Mouse (Mus musculus) myocyte (in vitro differentiated cells): ENCODE results near the gene Tmem120b. TPM values are rescaled to one million over a fixed set of nuclear protein-coding genes. Genes with fewer than 3 reads are reported as not detected.

ENCODE experiments used
- H3K27me3 ChIP-seq: one replicate; pipeline ENCODE4 v1.6.1; 2011; ENCODE audit not compliant: control insufficient read depth, insufficient read depth, insufficient read length
- H3K36me3 ChIP-seq: one replicate; pipeline ENCODE4 v1.6.1; 2011; ENCODE audit not compliant: control insufficient read depth, insufficient read depth
- H3K4me2 ChIP-seq: one replicate; pipeline ENCODE4 v1.6.1; 2011; ENCODE audit warnings: low read depth, control low read depth
- H3K4me3 ChIP-seq: one replicate; pipeline ENCODE4 v1.5.1; 2011; ENCODE audit warnings: mild to moderate bottlenecking, control low read depth, moderate library complexity
- H3K79me2 ChIP-seq: one replicate; pipeline ENCODE4 v1.6.1; 2011; ENCODE audit not compliant: control insufficient read depth, insufficient read depth
- H3ac ChIP-seq: one replicate; pipeline ENCODE4 v1.6.1; 2011; ENCODE audit not compliant: control insufficient read depth, insufficient read length
- CEBPB ChIP-seq: IDR thresholded peaks from 2 replicates; pipeline ENCODE4 v1.6.1; 2011; ENCODE audit warnings: mild to moderate bottlenecking, moderate library complexity; ENCODE audit not compliant: poor library complexity, insufficient read depth, severe bottlenecking
- E2F4 ChIP-seq: IDR thresholded peaks from one replicate; pipeline ENCODE4 v1.6.1; 2011; ENCODE audit warnings: mild to moderate bottlenecking, control low read depth, moderate library complexity; ENCODE audit not compliant: insufficient read depth
- MAX ChIP-seq: IDR thresholded peaks from one replicate; pipeline ENCODE4 v1.6.1; 2011; ENCODE audit warnings: low read depth, mild to moderate bottlenecking, control low read depth
- MYOD1 ChIP-seq, 3 experiments: IDR thresholded peaks; one replicate each; pipeline ENCODE4 v1.6.1; 2011; ENCODE audit warnings: control low read depth in 2 of 3, low read depth in 2 of 3, mild to moderate bottlenecking in 2 of 3, moderate library complexity in 1 of 3; ENCODE audit not compliant: insufficient read length in 2 of 3, control insufficient read depth in 1 of 3
- MYOG ChIP-seq, 3 experiments: IDR thresholded peaks; one replicate each; pipeline ENCODE4 v1.6.1; 2011; ENCODE audit warnings: control low read depth in 2 of 3, low read depth in 2 of 3, mild to moderate bottlenecking in 2 of 3; ENCODE audit not compliant: insufficient read length in 2 of 3, control insufficient read depth in 1 of 3, insufficient read depth in 1 of 3
- POLR2A ChIP-seq: IDR thresholded peaks from one replicate; pipeline ENCODE4 v1.6.1; 2011; ENCODE audit warnings: low read depth, mild to moderate bottlenecking, control low read depth, moderate library complexity; ENCODE audit not compliant: insufficient read length
- POLR2AphosphoS2 ChIP-seq: IDR thresholded peaks from one replicate; pipeline ENCODE4 v1.6.1; 2011; ENCODE audit warnings: low read depth, control low read depth; ENCODE audit not compliant: insufficient read length
- REST ChIP-seq: IDR thresholded peaks from one replicate; pipeline ENCODE4 v1.6.1; 2011; ENCODE audit warnings: mild to moderate bottlenecking, control low read depth, moderate library complexity; ENCODE audit not compliant: insufficient read depth, insufficient read length
- SRF ChIP-seq: IDR thresholded peaks from one replicate; pipeline ENCODE4 v1.6.1; 2011; ENCODE audit warnings: low read depth; ENCODE audit not compliant: control insufficient read depth, insufficient read length
- TCF12 ChIP-seq: IDR thresholded peaks from one replicate; pipeline ENCODE4 v1.6.1; 2011; ENCODE audit warnings: mild to moderate bottlenecking, control low read depth; ENCODE audit not compliant: poor library complexity, insufficient read depth, severe bottlenecking
- TCF3 ChIP-seq: IDR thresholded peaks from one replicate; pipeline ENCODE4 v1.6.1; 2011; ENCODE audit warnings: low read depth, control low read depth; ENCODE audit not compliant: insufficient read length
- USF1 ChIP-seq: IDR thresholded peaks from one replicate; pipeline ENCODE4 v1.6.1; 2011; ENCODE audit warnings: low read depth, mild to moderate bottlenecking, control low read depth, moderate library complexity
- polyA plus RNA-seq: library from polyadenylated mRNA; unstranded; fragments of >200 nt; fragmentation: generic; extraction: Trizol; gene quantifications from one replicate; pipeline ENCODE4 v1.2.1, GENCODE M21; 2012; ENCODE audit warnings: missing spikeins

The Tmem120b gene
- polyA plus RNA-seq, 1 experiment = 41.3 TPM

- H3K4me2 ChIP-seq = no peak overlapping the region
- H3K4me3 ChIP-seq = no peak overlapping the region
- no peak overlapping the region for H3ac ChIP-seq
- TF ChIP-seq MAX (no peak), TCF12 (no peak)
- no peaks in the 10 kb centered on the region for H3K27me3 ChIP-seq
- H3K79me2 ChIP-seq = no peaks in the 10 kb centered on the region
- H3K36me3 ChIP-seq = peaks cover 20% of the 10 kb centered on the region
Observed at GRCm38 (mm10) chr5:123157972-123158371, 89.8 kb downstream of the Tmem120b start.

GRCm38 (mm10) chr5:123159446-123159845 is 91.2 kb downstream of the Tmem120b start:
- H3K36me3 ChIP-seq = peaks cover 26% of the 10 kb centered on the region
- H3K4me2 ChIP-seq = no peak overlapping the region
- no peak for TF ChIP-seq CEBPB
- no peak for TF ChIP-seq MYOG (IDR thresholded peaks at IDR 0.05; ENCODE audit: control insufficient read depth in 1 of 3, insufficient read depth in 1 of 3, insufficient read length in 2 of 3, low read depth in 2 of 3)
- no peak for TF ChIP-seq TCF12
- TF ChIP-seq E2F4 = no peak
- no peak for TF ChIP-seq MYOD1 (IDR thresholded peaks at IDR 0.05; ENCODE audit: control insufficient read depth in 1 of 3, insufficient read length in 2 of 3, low read depth in 2 of 3)
- no peak for TF ChIP-seq USF1
- no peak for TF ChIP-seq TCF3
- TF ChIP-seq MAX = no peak
- no peak for TF ChIP-seq POLR2AphosphoS2
- TF ChIP-seq SRF = no peak
- TF ChIP-seq POLR2A = no peak
- TF ChIP-seq REST = no peak
- H3ac ChIP-seq = no peak overlapping the region
- no peaks in the 10 kb centered on the region for H3K27me3 ChIP-seq
- no peaks in the 10 kb centered on the region for H3K79me2 ChIP-seq
- no peak overlapping the region for H3K4me3 ChIP-seq

GRCm38 (mm10) chr5:123159866-123160265 is 91.7 kb downstream of the Tmem120b start:
- H3K36me3 ChIP-seq = peaks cover 22% of the 10 kb centered on the region
- H3K27me3 ChIP-seq = no peaks in the 10 kb centered on the region
- TF ChIP-seq TCF3 (no peak), CEBPB (no peak), E2F4 (no peak), POLR2A (no peak), REST (no peak), MAX (no peak), MYOG (IDR thresholded peaks at IDR 0.05; ENCODE audit: control insufficient read depth in 1 of 3, insufficient read depth in 1 of 3, insufficient read length in 2 of 3, low read depth in 2 of 3) (no peak), USF1 (no peak), POLR2AphosphoS2 (no peak), MYOD1 (IDR thresholded peaks at IDR 0.05; ENCODE audit: control insufficient read depth in 1 of 3, insufficient read length in 2 of 3, low read depth in 2 of 3) (no peak), SRF (no peak), TCF12 (no peak)
- H3K4me2 ChIP-seq = no peak overlapping the region
- H3K4me3 ChIP-seq = no peak overlapping the region
- H3ac ChIP-seq = no peak overlapping the region
- H3K79me2 ChIP-seq = no peaks in the 10 kb centered on the region

GRCm38 (mm10) chr5:123160341-123160740 is 92.1 kb downstream of the Tmem120b start:
- H3K27me3 ChIP-seq = no peaks in the 10 kb centered on the region
- TF ChIP-seq SRF (no peak), MYOD1 (IDR thresholded peaks at IDR 0.05; ENCODE audit: control insufficient read depth in 1 of 3, insufficient read length in 2 of 3, low read depth in 2 of 3) (no peak), MYOG (IDR thresholded peaks at IDR 0.05; ENCODE audit: control insufficient read depth in 1 of 3, insufficient read depth in 1 of 3, insufficient read length in 2 of 3, low read depth in 2 of 3) (no peak), E2F4 (no peak), CEBPB (no peak), POLR2AphosphoS2 (no peak), REST (no peak), MAX (no peak), TCF3 (no peak), TCF12 (no peak), POLR2A (no peak), USF1 (no peak)
- no peaks in the 10 kb centered on the region for H3K79me2 ChIP-seq
- H3K36me3 ChIP-seq = peaks cover 22% of the 10 kb centered on the region
- no peak overlapping the region for H3K4me3 ChIP-seq
- no peak overlapping the region for H3ac ChIP-seq
- no peak overlapping the region for H3K4me2 ChIP-seq

GRCm38 (mm10) chr5:123162942-123163341 is 94.7 kb downstream of the Tmem120b start:
- Histone ChIP-seq H3K27me3 (no peaks in the 10 kb centered on the region), H3K4me3 (no peak overlapping the region), H3K36me3 (peaks cover 25% of the 10 kb centered on the region), H3K4me2 (no peak overlapping the region), H3K79me2 (no peaks in the 10 kb centered on the region), H3ac (no peak overlapping the region)
- no peak for TF ChIP-seq E2F4
- no peak for TF ChIP-seq SRF
- TF ChIP-seq TCF12 = no peak
- TF ChIP-seq MYOG (IDR thresholded peaks at IDR 0.05; ENCODE audit: control insufficient read depth in 1 of 3, insufficient read depth in 1 of 3, insufficient read length in 2 of 3, low read depth in 2 of 3) = no peak
- no peak for TF ChIP-seq POLR2AphosphoS2
- no peak for TF ChIP-seq USF1
- no peak for TF ChIP-seq CEBPB
- TF ChIP-seq MAX = no peak
- no peak for TF ChIP-seq MYOD1 (IDR thresholded peaks at IDR 0.05; ENCODE audit: control insufficient read depth in 1 of 3, insufficient read length in 2 of 3, low read depth in 2 of 3)
- TF ChIP-seq TCF3 = no peak
- TF ChIP-seq POLR2A = no peak
- no peak for TF ChIP-seq REST
